Mouse (Mus musculus): ENCODE results near the gene Apba1.

DNA sequence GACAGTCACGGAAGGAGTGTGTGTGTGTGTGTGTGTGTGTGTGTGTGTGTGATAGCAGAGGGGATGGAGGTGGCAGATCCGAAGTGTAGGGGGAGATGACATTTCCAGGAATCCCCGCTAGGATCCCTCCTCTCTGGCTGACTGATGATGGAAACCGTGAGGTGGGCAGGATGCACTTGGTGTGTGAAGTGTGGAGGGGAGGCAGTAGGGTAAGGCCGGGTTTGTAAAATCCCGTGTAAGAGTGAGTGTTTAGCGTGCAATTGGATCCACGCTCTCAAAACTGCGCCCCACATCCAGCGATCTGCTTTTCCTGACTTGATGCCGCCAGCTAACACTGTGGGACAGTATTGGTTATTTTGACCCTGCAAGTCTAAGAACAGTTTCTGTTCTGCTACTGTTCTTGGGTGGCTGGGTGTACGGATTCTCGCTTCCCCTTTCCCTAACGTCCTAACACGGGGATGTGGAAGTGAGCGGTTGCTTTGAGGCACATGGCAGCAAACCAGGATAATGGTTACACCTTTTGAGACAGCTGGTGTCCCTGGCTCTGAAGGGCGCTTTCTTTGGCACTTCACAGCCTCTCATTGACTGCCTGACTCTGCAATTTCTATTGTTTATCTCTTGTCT, 747 bp downstream of the Apba1 start:
- TF ChIP-seq ZC3H11A (IDR thresholded peaks at IDR 0.05; ENCODE audit: borderline replicate concordance, low read depth, low read length): no peak
- no peak for TF ChIP-seq HCFC1 (IDR thresholded peaks at IDR 0.05; ENCODE audit: borderline replicate concordance, insufficient read depth, low read length)
- TF ChIP-seq CHD2 (IDR thresholded peaks at IDR 0.05; ENCODE audit: low read depth, low read length): no peak
- no peak for TF ChIP-seq MAFK (IDR thresholded peaks at IDR 0.05; ENCODE audit: insufficient read depth, low read depth, low read length)

Measured in ES-E14 (cell line).